Mouse (Mus musculus): Measurements from ENCODE around the gene Capn7.

Capn7 gene

DNA sequence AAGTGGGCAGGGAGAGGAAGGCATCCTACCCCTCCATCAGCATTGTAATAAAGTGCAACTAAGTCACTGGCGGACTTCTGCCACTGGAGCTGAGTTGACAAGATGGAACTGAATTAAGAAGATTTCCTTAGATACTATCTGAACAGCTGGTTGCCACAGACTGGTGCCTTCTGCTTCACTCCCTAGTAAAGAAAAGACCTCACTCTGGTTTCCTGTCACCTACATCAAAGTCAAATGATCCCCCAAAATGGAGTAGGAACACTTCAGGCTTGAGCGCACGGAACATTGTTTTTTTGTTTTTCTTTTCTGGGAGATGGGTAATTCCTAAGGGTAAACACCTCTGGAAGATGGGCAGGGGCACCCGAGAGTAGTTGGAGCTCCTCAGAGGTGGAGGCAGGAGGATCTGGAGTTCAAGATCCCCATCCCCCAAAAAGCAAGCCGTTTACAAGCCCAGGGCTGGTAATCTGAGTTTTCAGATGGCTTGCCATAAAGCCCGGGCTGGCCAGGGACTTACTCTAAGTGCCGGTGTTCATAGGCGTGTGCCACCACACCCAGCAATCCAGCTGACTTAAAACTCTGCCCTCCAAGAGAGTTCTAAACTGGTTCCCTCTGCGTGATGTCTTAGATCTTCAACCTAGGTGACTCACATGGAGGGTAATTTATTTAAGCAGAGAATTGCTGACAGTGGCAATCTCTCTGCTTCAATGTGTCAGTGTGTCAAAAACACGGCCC, 78.0 kb downstream of the Capn7 start:
- DNase-seq (ENCODE audit: low read depth, low spot score): no peak

DNA sequence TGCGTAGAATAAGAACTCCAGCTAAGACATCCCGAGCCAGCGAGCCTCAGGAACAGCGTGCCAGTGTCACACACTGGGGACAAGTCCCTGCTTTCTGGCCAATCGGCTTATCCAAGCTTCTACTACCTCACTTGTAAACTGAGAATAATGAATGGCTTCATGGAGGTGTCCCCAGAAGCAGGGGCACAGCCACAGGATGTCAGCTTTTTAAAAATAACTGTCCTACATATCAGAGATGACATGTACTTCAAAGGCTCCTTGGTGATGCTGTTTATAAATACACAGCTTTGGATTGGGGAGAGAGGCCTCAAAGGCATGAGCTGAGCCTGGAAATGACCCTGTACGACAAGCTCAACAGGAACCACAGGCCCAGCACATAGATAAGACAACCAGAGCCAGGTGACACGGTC, 78.5 kb downstream of the Capn7 start:
- DNase-seq (ENCODE audit: low read depth, low spot score): no peak

DNA sequence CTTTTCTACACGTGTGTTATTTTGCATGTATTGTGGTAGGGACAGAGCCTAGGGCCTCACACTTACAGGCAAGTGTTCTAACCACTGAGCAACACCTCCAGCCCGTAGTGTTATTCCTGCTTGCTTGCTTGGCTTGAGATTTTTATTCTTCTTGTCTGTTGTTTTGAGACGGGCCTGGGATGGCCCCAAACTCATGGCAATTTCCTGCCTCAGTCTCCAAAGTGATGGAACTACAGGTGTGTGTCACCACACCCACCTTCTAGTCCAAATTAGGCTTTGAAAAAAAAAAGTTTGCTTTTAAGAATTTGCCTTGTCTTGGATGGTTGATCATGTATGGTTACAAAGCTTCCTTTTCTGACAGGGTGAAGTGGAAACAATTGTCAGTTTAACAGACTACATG, 80.0 kb downstream of the Capn7 start:
- no peak for DNase-seq (ENCODE audit: low read depth, low spot score)

GRCm38 (mm10) chr14:31416835-31417549, 80.6 kb downstream of the Capn7 start:
- DNase-seq (ENCODE audit: low read depth, low spot score): no peak

DNA sequence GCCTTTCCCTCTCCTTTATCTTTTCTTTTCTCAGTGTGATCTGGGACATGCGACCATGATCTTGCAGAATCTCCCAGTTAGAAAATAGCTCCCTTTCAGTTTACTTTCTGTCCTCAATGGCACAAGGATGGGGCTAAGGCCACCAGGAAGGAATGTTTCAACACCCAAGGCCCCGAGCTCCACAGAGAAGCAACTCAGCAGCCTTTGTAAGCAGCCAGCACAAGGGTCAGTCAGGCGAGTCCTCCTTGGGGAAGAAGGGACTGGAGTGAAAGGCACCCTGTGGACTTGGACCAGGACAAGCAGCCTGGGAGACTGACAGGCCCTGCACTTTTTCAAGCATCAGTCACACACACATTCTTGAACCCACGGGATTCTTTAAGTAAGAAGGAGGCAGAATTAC, 82.8 kb downstream of the Capn7 start:
- DNase-seq (ENCODE audit: low read depth, low spot score): no peak

DNA sequence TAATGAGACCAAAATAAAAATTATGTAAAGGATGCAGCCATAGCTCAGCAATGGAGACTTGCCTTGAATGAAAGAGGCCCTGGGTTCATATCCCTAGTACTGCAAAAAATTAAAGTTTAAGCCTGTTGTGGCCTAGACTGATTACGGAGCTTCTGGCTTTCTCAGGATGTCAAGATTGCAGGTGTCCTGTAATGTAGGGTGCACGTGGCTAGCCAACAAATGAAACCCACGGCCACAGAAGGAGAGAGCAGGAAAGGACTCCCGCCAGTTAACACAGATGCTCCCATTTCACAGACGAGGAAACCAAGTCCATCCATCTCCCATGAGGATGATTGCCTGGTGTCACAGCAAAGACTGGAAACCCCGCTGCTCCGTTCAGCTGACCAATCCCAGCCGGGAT, 83.7 kb downstream of the Capn7 start:
- no peak for DNase-seq (ENCODE audit: low read depth, low spot score)

DNA sequence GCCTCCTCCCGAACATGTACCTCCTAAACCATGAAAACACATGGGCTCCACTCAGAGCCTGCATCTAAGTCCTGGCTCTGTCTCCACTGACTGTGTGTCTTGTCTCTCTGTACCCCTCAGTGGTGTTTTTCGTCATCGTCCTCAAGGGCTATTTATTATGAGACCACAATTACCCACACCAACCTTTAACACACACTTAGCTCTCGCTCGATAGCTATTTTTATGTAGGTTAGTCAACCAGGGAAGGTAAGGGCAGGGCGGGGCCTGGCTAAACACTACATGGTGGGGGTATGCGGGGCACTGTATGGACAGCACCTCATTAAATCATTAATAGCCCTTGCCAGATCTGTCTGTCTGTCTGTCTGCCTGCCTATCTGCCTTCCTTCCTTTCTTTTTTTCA, 84.1 kb downstream of the Capn7 start:
- DNase-seq (ENCODE audit: low read depth, low spot score): no peak

GRCm38 (mm10) chr14:31420985-31421384, 84.5 kb downstream of the Capn7 start:
- no peak for DNase-seq (ENCODE audit: low read depth, low spot score)

All from embryo, embryonic 11.5 days (tissue).